Mouse (Mus musculus): ENCODE data around the gene Mcpt4.

DNA sequence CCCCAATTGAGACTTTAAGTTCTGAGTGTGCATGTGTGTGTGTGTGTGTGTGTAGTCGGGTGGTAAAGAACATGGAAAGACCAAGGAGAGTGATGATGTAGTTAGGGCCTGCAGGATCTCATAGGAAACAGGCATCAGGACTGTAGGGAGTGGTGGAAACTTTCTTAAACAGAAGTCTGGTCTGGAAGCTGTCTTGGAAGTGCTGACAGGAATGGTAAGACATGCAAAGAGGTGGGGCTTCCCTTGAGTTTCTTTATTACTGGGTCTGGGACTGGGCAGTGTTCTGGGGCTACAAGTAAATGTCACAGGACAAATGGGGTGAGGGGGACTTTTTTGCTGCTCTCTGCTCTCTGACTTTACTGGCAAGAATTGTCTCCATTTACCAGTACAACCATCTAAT lies 35.5 kb upstream of the Mcpt4 start:
- TF ChIP-seq CTCF (IDR thresholded peaks at IDR 0.05; ENCODE audit: low read depth) (no peak), EP300 (IDR thresholded peaks at IDR 0.05; ENCODE audit: low read depth) (no peak)
